Mouse (Mus musculus) cerebellum, postnatal 14 days (tissue): ENCODE measurements around the gene Unc5c.

Source experiments
- DNase-seq, 2 experiments: peaks; one replicate each; pipeline ENCODE4 v3.0.0; 2021; ENCODE audit warnings: mixed read lengths in 2 of 2

The Unc5c gene

DNA sequence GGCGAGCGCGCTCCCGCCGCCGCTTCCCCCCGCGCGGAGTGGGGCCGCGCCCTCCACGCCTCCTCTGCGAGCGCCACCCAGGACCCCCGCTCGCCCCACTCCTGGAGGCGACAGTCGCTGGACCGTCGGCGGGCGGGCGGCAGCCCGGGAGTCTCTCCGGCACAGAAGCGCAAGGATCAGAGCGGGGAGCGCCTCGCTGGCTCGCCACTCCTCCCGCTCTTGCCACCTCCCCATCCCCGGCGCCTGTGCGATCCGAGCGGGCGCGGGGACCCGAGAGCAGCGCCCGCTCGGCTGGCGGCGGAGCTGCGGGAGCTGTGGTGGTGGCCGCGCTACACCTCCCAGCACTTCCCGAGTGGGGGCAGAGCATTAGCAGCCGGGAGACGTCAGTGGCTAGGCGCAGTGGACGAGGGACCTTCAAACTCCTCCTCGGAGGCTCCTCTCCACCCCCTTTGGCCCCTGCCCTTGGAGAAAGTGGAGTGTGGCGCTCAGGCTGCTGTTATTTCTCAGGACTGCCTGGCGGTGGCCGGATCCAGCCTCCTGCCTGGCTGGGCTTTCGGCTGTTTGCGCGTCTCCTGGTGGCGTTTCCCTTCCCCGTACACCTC, at the start of gene Unc5c:
TSS of gene Unc5c (plus strand) at position 113 of the 602 bp plus-strand sequence.
- DNase-seq = peak; percentile 88 to 91

DNA sequence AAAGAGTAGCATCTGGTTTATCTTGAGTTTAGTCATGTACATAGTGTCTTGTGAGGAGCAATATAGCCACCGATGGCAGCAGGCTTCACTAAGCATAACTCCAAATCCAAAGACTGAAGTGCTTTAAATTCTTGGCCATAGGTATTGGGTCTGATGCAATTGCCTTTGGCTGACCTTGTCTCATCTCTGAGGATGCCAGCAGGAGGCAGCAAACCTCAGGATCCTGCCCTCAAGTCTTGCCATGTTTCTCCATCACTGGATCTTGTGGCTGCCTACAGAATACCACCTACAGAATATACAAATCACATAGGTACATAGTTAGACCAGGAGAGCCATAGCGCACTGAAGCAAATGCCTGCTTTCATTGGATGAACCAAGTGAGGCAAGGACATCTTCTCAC, 7.5 kb upstream of the Unc5c start:
- no peak for DNase-seq

DNA sequence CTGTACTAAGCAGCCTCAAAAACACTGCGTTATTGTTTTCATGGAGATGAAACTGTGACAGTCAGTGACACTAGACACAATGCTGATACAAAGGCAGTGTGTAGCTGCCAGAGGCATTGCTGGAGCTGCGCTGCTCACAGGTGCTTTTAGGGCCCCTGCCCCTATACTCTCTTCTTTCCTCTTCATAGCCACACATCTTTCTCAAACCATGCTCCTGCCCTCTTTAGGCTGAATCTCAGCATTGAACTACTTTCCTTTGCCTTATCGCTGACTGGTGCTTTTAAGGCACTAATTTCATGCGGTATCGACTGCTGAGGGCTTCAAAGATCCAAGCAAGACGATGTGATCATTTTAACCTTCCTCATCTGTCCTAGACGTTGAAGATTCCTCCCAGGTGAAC, 2.5 kb upstream of the Unc5c start:
- DNase-seq = peak; percentile 38 to 56

DNA sequence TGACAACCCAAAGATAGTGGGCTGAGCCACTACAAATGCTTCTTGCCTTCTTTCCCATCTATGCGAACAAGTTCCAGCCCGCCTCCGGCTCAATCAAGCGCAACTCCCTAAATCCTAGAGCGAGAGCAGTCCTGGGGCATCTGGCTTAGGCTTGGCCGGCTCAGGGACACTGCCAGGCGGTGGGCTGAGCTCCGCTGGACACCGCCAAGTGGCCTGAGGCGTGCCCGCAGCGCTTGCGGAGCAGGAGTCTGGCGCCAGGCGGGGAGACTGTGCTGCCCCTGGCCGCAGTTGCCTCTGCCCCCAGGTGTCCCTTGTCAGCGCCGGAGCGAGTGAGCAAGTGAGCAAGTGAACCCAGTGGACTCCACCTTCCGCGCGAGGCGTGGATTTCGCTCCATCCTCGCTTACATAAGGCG, 319 bp upstream of the Unc5c start:
- DNase-seq = peak; percentile 86 to 92

DNA sequence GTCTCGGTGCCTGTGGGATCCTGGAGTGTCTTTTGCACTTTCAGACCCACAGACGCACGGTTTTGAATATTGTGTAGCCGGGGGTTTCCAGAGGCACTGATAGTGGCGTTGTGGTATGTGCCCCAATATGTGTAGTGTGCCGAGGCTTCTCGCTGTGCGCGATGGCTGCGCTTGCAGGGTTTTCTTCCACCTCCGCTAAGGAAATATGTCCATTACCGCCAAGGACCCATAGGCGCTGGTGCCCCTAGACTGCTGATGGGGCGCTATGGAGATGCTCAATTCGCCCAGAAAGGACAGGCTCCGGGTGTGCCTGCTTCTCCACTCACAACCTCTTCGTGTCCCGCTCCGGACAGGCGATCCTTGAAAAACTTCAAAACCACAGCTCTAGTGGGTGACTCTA, 1.0 kb downstream of the Unc5c start:
- DNase-seq = peak; percentile 66 to 72

DNA sequence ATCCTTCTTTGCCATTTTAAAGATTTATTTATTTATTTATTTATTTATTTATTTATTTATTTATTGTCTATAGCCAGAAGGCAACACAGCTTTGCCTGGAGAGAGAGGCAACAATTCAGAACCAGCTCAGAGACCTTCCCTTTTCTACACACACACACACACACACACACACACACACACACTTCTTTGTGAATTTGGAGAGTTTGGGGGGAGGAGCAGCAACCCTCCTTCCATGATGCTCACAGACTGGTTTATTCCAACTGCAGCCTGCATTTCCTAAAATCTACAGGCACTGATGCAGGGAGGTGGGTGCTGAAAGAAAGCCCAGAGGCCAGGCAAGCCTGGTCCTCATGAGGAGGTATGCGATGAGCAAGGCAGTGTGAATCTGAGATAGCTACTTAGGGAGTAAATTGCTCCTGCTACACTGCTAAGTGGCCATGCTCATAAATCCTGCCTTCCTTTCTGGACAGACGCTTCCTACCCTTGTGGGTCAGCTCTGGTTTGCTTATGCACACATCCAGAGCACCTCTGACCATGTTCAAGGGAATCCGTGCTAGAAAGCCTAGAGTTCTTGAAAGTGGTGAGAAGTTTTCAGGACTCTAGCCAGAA, 1.8 kb downstream of the Unc5c start:
- DNase-seq = peak; percentile 45 to 49

DNA sequence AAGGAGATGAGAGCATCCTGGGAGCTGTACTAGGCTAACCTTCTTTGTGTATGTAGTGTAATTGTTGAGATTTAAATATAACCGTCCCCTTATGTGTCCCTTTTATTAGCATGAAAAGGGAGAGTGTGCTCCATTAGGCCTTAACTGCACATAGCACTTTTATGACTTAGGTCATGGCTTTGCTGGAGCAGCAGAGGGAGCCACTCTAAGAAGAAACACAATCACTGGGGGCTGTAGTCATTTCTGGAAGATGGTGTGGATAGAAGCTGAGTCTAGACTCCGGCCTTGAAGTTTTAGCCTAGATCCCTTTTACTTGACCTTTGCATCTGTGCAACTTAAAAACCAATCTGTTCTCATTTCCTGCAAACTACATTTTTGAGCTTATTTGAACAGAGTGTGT, 4.3 kb downstream of the Unc5c start:
- DNase-seq = peak; percentile 52 to 60

DNA sequence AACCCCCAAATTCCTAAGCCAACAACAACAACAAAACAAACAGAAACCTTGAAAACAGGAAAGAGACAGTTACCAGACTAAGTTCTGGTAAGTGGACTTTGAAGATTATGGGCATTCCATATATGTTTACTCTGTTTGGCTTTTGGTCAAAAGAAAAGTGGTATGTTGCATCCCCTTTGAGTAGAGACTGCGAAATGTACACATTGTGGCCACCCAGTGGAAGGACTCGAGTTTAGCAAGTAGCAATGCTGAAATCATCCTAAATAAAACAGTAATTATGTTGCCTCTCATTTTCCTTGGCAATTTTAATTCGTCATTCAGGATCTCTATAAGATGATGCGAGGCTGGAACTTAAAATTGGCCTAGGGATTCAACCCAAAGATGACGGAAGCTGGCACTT, 8.2 kb downstream of the Unc5c start:
- no peak for DNase-seq

DNA sequence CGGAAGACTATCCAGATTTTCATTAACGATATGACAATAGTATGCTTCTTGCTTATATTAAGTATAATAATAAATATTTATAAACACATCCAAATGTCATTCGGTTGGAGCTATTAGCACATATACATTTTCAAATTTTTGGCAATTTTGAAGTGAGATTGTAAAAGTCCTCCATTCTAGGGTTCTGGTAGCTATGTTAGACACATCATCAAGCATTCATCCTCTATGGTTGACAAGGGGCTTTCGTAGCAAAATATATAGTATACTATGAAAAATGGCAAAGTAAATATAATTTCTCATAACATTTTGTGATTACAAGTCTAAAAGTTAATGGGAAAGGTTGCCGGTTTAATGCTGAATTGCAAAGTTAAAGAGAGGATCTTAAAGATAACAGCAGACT, 10.4 kb downstream of the Unc5c start:
- no peak for DNase-seq

DNA sequence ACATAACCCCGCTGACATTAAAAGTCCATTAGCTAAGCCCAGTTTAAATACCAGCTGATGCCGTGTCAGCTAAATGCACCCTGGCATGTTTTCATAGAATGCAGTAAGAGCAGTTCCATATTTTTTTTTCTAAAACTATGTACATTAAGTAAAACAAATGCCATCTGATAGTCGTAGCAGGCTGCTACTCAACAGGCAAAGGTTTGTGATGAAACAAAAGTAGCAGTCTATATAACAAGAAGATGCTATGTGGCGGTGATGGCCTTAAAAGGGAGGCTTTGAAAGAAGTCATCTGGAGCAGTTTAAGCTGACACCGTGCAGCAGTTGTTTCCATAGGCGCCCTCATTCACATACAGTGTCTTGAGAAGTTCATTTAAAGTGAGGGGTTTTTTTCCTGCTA, 10.9 kb downstream of the Unc5c start:
- DNase-seq = no peak

DNA sequence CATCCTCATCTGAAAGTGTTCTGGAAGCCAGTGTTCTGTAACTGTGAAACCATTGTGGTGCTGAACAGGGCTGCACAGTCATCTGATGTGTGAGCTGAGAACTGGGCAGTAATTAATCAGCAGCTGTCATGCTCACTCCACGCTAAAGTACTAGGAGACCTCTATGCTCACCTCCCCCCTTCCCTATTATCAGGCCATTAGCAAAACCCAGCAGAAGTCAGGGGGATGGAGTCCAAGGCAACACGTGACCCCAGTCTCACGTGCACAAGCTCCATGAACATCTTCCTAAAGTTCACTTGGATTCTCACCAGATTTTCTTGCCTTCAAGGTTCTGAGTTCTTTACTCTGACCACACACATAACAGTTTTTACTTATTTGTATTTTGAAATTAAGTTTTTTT, 11.7 kb downstream of the Unc5c start:
- DNase-seq = peak in 1 of 2 experiments; percentile 29

DNA sequence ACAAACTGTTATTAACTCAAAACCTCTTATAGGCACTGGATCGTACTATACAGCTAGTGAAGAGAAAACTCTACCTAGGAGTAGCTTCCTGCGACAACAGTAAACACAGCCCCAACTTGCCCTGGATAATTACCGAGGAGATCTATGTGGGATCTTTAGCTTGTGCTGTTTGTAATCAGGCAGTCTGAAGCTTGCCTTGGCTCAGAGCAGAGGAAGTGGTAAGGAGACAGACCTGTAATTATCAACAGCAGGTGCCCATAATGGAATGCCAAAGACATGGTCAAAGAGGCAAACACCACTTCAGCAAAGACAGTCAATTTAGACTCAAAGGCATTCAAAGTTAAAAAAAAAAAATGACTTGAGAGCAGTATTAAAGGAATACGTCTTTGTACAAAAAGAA, 17.4 kb downstream of the Unc5c start:
- no peak for DNase-seq

DNA sequence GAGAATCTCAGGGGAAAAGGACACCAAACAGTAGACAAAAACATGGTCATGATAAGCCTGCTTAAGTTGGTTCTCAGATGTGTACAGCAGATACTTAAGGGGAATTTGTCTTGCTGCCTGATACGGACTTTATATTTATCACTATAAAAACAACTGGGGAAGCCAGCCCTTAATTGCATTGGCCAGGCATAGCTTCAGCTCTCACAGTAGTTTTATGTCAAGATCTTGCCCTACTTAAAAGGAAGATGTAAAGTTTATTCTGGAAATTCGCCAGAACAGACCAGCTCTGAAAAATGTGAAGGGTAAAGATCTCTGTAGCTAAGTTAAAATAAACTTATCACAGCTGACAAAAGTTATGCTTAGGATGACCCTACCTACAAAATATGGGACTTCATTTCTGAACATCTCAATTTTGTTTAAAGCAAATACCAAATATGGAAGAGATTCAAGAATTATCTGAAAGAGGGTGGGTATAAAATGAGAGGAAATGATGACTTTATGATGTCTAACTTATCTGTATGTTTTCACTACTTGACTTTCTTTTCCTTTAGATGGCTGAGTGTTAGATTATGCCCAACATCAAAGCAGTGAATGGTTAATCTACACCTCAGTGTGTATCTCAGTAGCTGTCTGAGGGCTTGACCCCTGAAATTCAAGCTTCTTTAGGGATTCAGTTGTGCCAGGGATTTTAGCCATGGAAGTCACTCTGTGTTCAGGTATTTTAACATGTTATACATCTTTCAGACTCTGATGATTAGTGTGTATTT, 18.8 kb downstream of the Unc5c start:
- DNase-seq = no peak

DNA sequence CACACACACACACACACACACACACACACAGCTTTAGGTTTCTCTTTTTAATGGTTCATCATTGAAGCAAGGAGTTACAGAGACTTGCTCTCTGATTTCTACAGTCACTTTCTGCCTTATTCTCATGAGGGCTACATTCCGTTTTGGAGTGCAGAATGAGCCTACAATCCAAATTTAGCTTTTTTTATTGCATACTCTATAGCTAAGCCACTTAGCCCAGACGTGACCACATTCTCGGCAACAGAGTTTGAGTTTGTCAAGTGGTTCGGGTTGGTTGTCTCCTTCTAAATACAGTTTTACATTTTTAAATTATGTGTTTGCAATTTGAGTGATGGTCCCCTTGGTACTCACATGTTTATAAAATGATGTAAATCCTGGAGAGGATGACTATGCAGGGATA, 20.2 kb downstream of the Unc5c start:
- no peak for DNase-seq

DNA sequence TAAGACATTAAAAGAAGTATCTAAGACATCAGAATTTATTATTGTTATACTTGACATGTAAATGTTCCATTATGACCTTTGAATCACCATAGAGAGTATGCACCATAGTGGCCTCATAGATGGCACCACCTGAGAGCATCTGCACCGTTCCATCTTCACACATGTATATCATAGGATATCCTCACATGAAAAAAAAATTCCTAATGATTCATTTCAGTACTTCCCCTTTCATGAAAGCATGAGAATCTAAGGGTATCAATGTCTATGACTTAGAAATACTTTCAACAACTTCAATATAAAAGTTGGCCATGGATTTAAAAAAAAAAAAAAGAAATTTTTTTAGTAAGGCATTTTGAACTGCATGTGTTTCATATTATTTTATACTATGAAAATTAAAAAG, 25.6 kb downstream of the Unc5c start:
- no peak for DNase-seq

DNA sequence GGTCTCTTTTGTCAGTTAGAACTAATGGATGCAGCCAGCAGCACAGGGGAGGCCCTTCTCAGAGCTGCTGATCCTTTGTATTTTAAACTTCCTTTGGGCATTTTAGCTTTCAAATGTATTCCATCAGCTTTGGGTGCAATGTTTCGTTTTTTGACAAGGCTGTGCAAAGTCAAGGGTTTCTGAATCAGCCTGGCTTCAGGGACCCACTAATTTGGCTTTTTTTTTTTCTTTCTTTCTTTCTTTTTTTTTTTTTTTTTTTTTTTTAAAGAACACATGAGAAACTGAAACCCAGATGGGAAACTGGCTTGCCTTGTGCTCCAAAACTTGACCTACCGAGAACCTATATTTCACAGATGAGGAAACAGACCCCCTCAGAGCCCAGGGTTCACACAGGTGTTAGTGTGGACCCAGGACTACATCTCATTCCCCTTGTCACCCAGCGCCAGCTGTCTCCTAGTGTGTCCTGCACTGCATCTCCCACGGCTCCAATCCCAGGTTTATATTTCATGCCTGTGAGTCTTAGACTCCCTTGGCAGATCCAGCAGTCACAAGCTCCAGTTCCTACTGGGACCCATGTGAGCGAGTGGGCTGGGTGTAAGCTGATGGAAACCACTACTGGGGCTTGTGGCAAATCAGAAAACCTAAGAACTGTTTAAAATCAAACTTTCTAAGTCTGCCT, 26.4 kb downstream of the Unc5c start:
- peak in 1 of 2 experiments; percentile 32 for DNase-seq

DNA sequence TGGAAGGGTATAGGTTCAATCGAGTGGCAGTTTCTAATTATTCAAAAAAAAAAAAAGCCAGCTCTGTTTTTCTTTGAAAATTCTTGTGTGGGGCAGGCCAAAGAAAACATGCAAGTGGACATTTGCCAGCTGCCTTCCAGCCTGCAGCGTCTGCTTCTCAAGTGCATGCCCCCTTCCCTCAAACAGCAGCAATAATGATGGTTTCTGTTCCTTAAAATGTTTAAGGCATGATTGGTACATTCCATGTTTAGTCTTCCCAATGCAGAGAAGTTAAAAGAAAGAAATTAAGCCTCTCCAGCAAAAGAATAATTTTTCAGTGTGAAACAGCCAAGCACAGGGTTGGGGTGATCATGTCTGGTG, 26.9 kb downstream of the Unc5c start:
- DNase-seq = peak in 1 of 2 experiments; percentile 24

DNA sequence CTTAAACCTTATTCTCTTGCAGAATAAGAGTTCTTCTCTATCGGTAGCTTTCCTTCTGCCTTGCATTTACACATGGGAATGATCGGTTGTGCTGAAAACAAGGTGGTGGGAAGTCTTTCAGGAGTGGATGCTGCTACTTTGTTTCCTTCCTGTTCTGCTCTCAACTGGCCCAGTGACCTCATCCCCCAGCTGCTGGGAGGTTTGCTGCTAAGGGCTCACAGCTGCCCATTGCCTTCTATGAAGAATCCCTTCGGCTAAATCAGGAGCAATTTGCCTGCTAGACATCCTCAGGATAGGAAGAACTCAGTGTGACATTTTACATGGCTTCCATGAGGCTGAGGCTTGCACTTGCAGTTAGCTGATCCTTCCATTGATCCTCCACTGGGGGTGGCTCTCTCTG, 28.0 kb downstream of the Unc5c start:
- DNase-seq = no peak

DNA sequence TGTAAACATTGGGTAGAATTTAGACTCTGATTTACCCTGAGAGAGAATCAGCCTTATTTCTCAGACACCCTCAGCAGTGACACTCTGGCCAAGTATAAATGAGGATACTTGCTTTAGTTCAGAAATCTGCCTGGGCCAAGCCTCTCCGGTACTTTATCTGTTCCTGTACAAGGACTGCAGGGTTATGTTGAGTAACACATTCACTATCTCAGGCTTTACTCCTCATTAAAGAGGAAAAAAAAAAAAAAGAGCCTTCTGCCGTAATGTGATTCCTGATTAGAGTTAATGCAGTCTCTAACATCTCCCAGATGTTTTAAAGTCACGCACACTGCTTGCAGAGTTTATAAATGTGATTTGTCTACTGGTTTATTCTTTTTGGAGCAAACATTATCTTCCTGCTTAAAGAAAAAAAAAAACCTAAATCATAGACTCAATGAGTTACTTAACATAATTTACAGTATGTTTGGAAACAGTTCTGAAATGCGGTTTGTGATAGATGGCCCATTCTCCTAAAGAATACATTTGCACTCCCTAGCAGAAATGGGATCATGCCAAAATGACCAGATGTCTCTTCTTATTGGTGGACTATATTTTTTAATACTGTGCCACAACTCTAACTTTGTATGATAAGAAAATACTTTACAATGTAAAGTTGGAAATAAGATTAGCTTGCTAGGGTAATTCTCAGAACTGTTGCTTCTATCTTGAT, 33.5 kb downstream of the Unc5c start:
- no peak for DNase-seq

DNA sequence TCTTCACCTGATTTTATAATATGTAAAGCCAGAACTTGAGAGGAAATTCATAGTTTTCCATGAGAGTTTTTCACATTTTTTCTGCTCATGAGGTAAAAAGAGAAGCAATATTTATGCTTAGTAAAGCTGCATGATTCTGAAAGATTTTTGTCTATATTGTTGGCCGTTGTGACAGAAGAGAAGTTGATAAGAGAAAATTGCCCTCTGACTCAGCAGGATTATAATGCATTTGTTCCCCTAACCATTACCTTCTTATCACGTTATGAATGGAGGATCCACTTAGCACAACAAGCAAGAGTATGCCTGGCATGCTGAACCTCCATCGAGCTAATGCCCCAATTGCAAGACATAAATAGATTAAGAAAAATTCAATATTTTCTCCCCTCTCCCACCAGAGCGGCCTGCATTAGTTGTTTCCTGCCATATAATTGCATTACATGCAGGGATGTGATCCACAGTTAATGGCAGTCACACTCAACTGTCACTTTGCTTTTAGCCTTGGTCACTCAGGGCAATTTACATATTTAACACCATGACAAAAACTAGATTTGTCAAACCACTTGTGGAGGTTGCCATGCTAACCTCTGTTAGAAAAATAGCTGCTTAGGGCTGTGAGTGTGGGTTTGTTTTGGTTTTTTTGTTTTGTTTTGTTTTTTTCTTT, 37.0 kb downstream of the Unc5c start:
- DNase-seq = no peak

DNA sequence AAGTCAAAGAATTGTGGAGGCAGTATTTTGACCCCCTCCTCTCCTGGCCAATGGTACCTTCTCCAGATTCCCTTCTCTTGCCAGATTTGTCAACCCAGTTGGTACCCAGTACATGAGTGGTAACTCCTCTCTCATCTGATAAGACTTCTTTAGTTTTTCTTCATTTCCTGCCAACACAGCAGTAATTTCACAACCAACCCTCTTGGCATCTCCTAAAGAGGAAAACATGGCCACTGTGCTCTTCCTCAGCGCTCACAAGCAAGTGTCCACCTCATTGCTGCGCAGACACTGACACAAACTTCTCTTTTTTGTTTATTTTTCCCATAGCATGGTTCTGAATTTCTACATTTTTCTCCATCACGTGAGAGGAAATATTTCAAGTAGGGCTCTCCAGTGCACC, 38.3 kb downstream of the Unc5c start:
- DNase-seq = no peak

DNA sequence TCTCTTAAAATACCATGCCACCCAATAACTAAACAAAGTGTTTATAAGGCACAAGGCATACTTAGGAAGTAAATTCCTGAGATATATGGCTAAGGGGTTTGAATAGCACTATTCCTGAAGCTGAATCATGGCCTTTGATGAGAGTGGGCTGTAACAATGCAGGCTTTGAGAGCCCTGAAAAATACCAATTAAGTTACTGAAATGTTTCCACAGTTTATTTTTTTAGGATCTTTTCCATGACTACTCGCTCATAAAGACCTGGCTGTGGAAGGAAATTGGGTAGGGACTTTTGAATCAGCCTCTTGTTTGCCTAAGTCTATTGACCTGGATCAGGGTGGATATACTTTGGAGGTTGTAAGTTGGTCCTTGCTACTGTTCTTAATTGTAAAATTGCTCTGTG, 44.8 kb downstream of the Unc5c start:
- no peak for DNase-seq
